Mouse (Mus musculus): ENCODE measurements around the gene Cfhr1.

Cfhr1 gene

GRCm38 (mm10) chr1:139560024-139560423, at the start of gene Cfhr1:
Gene Cfhr1 (minus strand): TSS chr1:139560272.
- TF ChIP-seq NANOG (IDR thresholded peaks at IDR 0.05; ENCODE audit: borderline replicate concordance, low read length) (no peak), CTCF (conservative IDR thresholded peaks at IDR 0.05; ENCODE audit: low read length) (no peak)
- no peaks in the 10 kb centered on the region for H3K27me3 ChIP-seq (ENCODE audit: insufficient read depth, low read length)

GRCm38 (mm10) chr1:139551311-139551710, 8.8 kb downstream of the Cfhr1 start:
- no peaks in the 10 kb centered on the region for H3K9me3 ChIP-seq (ENCODE audit: low read length)
- no peaks in the 10 kb centered on the region for H3K4me1 ChIP-seq (replicated peaks; ENCODE audit: low read depth, low read length)
- TF ChIP-seq NANOG (IDR thresholded peaks at IDR 0.05; ENCODE audit: borderline replicate concordance, low read length), result no peak
- TF ChIP-seq CTCF (conservative IDR thresholded peaks at IDR 0.05; ENCODE audit: low read length), result no peak
- TF ChIP-seq POU5F1 (IDR thresholded peaks at IDR 0.05; ENCODE audit: borderline replicate concordance, low read length), result no peak
- no peak overlapping the region for H3K4me3 ChIP-seq (replicated peaks; ENCODE audit: low read length)
- no peaks in the 10 kb centered on the region for H3K27me3 ChIP-seq (ENCODE audit: insufficient read depth, low read length)
- no peaks in the 10 kb centered on the region for H3K36me3 ChIP-seq (ENCODE audit: insufficient read depth, low read length)

More at GRCm38 (mm10) chr1:139560024-139560423, at the start of gene Cfhr1:
- no peak within 1 kb of the TSS for H3K4me3 ChIP-seq (replicated peaks; ENCODE audit: low read length)
- no peaks in the 10 kb centered on the region for H3K4me1 ChIP-seq (replicated peaks; ENCODE audit: low read depth, low read length)
- H3K9me3 ChIP-seq (ENCODE audit: low read length), result no peaks in the 10 kb centered on the region
- H3K36me3 ChIP-seq (ENCODE audit: insufficient read depth, low read length), result no peaks in the 10 kb centered on the region

- H3K27me3 ChIP-seq (ENCODE audit: insufficient read depth, low read length), result no peaks in the 10 kb centered on the region
- no peaks in the 10 kb centered on the region for H3K4me1 ChIP-seq (replicated peaks; ENCODE audit: low read depth, low read length)
- H3K4me3 ChIP-seq (replicated peaks; ENCODE audit: low read length), result no peak overlapping the region
- no peaks in the 10 kb centered on the region for H3K9me3 ChIP-seq (ENCODE audit: low read length)
- H3K36me3 ChIP-seq (ENCODE audit: insufficient read depth, low read length), result no peaks in the 10 kb centered on the region
- TF ChIP-seq POU5F1 (IDR thresholded peaks at IDR 0.05; ENCODE audit: borderline replicate concordance, low read length) (no peak), CTCF (conservative IDR thresholded peaks at IDR 0.05; ENCODE audit: low read length) (no peak), NANOG (IDR thresholded peaks at IDR 0.05; ENCODE audit: borderline replicate concordance, low read length) (no peak)
Measured at GRCm38 (mm10) chr1:139548536-139548935, 11.5 kb downstream of the Cfhr1 start.

- no peaks in the 10 kb centered on the region for H3K9me3 ChIP-seq (ENCODE audit: low read length)
- no peaks in the 10 kb centered on the region for H3K27me3 ChIP-seq (ENCODE audit: insufficient read depth, low read length)
- H3K4me3 ChIP-seq (replicated peaks; ENCODE audit: low read length), result no peak overlapping the region
- TF ChIP-seq CTCF (conservative IDR thresholded peaks at IDR 0.05; ENCODE audit: low read length) (no peak), POU5F1 (IDR thresholded peaks at IDR 0.05; ENCODE audit: borderline replicate concordance, low read length) (no peak), NANOG (IDR thresholded peaks at IDR 0.05; ENCODE audit: borderline replicate concordance, low read length) (no peak)
- peaks cover 4% of the 10 kb centered on the region; the same call in 1 of the 2 replicates for H3K4me1 ChIP-seq (replicated peaks; ENCODE audit: low read depth, low read length)
- H3K36me3 ChIP-seq (ENCODE audit: insufficient read depth, low read length), result no peaks in the 10 kb centered on the region
Measured at GRCm38 (mm10) chr1:139514556-139514955, 45.5 kb downstream of the Cfhr1 start.

- Histone ChIP-seq H3K4me3 (replicated peaks; ENCODE audit: low read length) (no peak within 1 kb of the TSS), H3K27me3 (ENCODE audit: insufficient read depth, low read length) (no peaks in the 10 kb centered on the region), H3K9me3 (ENCODE audit: low read length) (peaks cover 7% of the 10 kb centered on the region; the same call in 1 of the 2 replicates), H3K36me3 (ENCODE audit: insufficient read depth, low read length) (no peaks in the 10 kb centered on the region), H3K4me1 (replicated peaks; ENCODE audit: low read depth, low read length) (peaks cover 48% of the 10 kb centered on the region)
- TF ChIP-seq POU5F1 (IDR thresholded peaks at IDR 0.05; ENCODE audit: borderline replicate concordance, low read length) (no peak), CTCF (conservative IDR thresholded peaks at IDR 0.05; ENCODE audit: low read length) (no peak), NANOG (IDR thresholded peaks at IDR 0.05; ENCODE audit: borderline replicate concordance, low read length) (no peak)
Measured at GRCm38 (mm10) chr1:139501258-139501752, 58.8 kb downstream of the Cfhr1 start, which contains the start of gene F13b. Gene F13b (plus strand): TSS chr1:139501702.

- TF ChIP-seq CTCF (conservative IDR thresholded peaks at IDR 0.05; ENCODE audit: low read length), result no peak
- no peak overlapping the region for H3K4me3 ChIP-seq (replicated peaks; ENCODE audit: low read length)
- peaks cover 63% of the 10 kb centered on the region for H3K4me1 ChIP-seq (replicated peaks; ENCODE audit: low read depth, low read length)
- no peaks in the 10 kb centered on the region for H3K27me3 ChIP-seq (ENCODE audit: insufficient read depth, low read length)
- peaks cover 7% of the 10 kb centered on the region; the same call in 1 of the 2 replicates for H3K9me3 ChIP-seq (ENCODE audit: low read length)
- no peaks in the 10 kb centered on the region for H3K36me3 ChIP-seq (ENCODE audit: insufficient read depth, low read length)
Measured at GRCm38 (mm10) chr1:139499751-139500150, 60.3 kb downstream of the Cfhr1 start.

All from E14TG2a.4 (cell line).